ENCODE assay signal across 26 mouse cellular contexts in the genomic region with DNA sequence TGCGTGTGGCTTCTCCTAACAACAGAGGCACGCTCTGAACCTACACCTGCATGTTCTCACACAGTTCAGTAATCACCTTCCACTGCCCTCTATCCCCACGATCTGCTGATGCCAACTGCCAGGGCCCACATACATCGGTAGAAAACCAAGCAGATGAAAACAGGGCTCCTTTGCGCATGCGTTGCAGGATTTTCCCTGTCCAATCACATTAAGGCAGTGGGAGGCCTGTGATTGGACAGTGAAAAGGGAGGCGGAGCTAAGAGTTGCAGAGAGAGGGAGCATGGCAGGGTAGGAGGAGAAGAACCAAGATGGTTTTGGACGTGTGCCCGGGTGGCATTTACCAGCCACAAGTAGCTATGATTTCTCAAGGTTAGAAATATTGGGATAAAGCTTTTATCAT. TPM values are rescaled to one million over a fixed set of nuclear protein-coding genes. Genes with fewer than 3 reads are reported as not detected.
DNase-seq lines count a peak whose midpoint lies in the region; TF ChIP-seq lines count a peak whose summit lies in the region.
"Had no signal": no experiment of that assay in that cellular context is flagged by ENCODE, and none has a peak within 500 bp of the region (broad histone marks: within the 10 kb centered on the region; RNA-seq: fewer than 3 reads in every experiment).

No protein-coding gene starts in this region.

- peaks cover 5% of the 10 kb centered on the region for H3K9me3 ChIP-seq in E14TG2a.4 (ENCODE audit: low read length)
- H3K9me3 ChIP-seq: embryonic facial prominence, embryonic 15.5 days; forebrain, embryonic 15.5 days; intestine, embryonic 15.5 days had no signal

- H3K36me3 ChIP-seq in E14TG2a.4 (ENCODE audit: insufficient read depth, low read length), result peaks cover 9% of the 10 kb centered on the region; the same call in 1 of the 2 replicates
- H3K36me3 ChIP-seq: embryonic facial prominence, embryonic 12.5 days; forebrain, embryonic 15.5 days; hindbrain, embryonic 13.5 days; intestine, embryonic 15.5 days had no signal

- H3K4me3 ChIP-seq in E14TG2a.4 (replicated peaks; ENCODE audit: low read length), result peak overlapping the region; percentile 82
- no peak overlapping the region for H3K4me3 ChIP-seq in layer of hippocampus, adult 2 months
- H3K4me3 ChIP-seq: embryonic facial prominence, embryonic 12.5 days; embryonic facial prominence, embryonic 15.5 days; forebrain, embryonic 12.5 days; forebrain, embryonic 15.5 days; heart, adult 2 months; heart, embryonic 10.5 days; heart, embryonic 13.5 days; hindbrain, embryonic 10.5 days; hindbrain, embryonic 13.5 days; intestine, embryonic 15.5 days had no signal

- H3K4me1 ChIP-seq in E14TG2a.4 (replicated peaks; ENCODE audit: low read depth, low read length), result peaks cover 67% of the 10 kb centered on the region
- H3K4me1 ChIP-seq: embryonic facial prominence, embryonic 12.5 days; forebrain, embryonic 12.5 days; forebrain, embryonic 15.5 days; hindbrain, embryonic 10.5 days; hindbrain, embryonic 13.5 days had no signal

- no peak overlapping the region for H3K27ac ChIP-seq in layer of hippocampus, adult 2 months
- H3K27ac ChIP-seq: embryonic facial prominence, embryonic 12.5 days; embryonic facial prominence, embryonic 15.5 days; forebrain, embryonic 12.5 days; forebrain, embryonic 15.5 days; heart, adult 2 months; heart, embryonic 10.5 days; hindbrain, embryonic 10.5 days; hindbrain, embryonic 13.5 days; intestine, embryonic 15.5 days had no signal

- intact Hi-C loops in heart, postnatal 36 days (cut with DNase I), result no loop called here

- no peaks in the 10 kb centered on the region for H3K27me3 ChIP-seq in E14TG2a.4 (ENCODE audit: insufficient read depth, low read length)
- H3K27me3 ChIP-seq: CH12.LX; embryonic facial prominence, embryonic 12.5 days; embryonic facial prominence, embryonic 15.5 days; forebrain, embryonic 12.5 days; forebrain, embryonic 15.5 days; heart, embryonic 13.5 days; hindbrain, embryonic 13.5 days; intestine, embryonic 15.5 days had no signal

- peak; percentile 45 for DNase-seq in adrenal gland, adult 2 months
- DNase-seq in adrenal gland, postnatal 4 days (ENCODE audit: low spot score in 2 of 2), result no peak
- DNase-seq in ES-CJ7 (ENCODE audit: low read depth, low spot score), result peak; percentile 96
- DNase-seq in WW6 (ENCODE audit: low read depth, low spot score), result peak; percentile 83
- no peak for DNase-seq in heart, postnatal 36 days
- no peak for DNase-seq in layer of hippocampus, adult 2 months (ENCODE audit: low spot score in 2 of 2)
- no peak for DNase-seq in frontal cortex, postnatal 25 days (ENCODE audit: low spot score in 2 of 2)
- DNase-seq: cerebellum, adult 11 months; cerebellum, adult 2 months; cerebellum, adult 9-11 months; gastrocnemius, postnatal 10 days; gastrocnemius, postnatal 36 days; heart, adult 2 months; kidney, adult 11 months; kidney, adult 8-10 months had no signal

- TF ChIP-seq CTCF in E14TG2a.4 (conservative IDR thresholded peaks at IDR 0.05; ENCODE audit: low read length), result no peak
- TF ChIP-seq CTCF in layer of hippocampus, adult 2 months (conservative IDR thresholded peaks at IDR 0.05), result no peak

RNA-seq across cellular contexts. Expression of a gene that starts 28.3 kb away (rescaled TPM):
- 10 to 100 TPM; 72.9 to 82.5 TPM for total RNA-seq in adrenal gland, adult 2 months (2021)
- polyA plus RNA-seq in adrenal gland, adult 2 months (2012; rRNA removed), result 19.1 and 30.8 TPM in 2 replicates
- 10 to 100 TPM; 61.9 to 63.6 TPM for total RNA-seq in adrenal gland, postnatal 4 days (2021)
- total RNA-seq in heart, postnatal 36 days (2021), result 10 to 100 TPM in 1 of 2 experiments, 1 to 10 TPM in 1; 9.3 to 20.3 TPM
- 10 to 100 TPM; 24.4 to 25.9 TPM for total RNA-seq in layer of hippocampus, adult 2 months (2021)

Comparison
In these comparisons a context has a peak if more than half of its experiments do, and no peak if none do; other contexts are left out.
1. DNase-seq: peak in adrenal gland, adult 2 months (single experiment), ES-CJ7 (single experiment) and WW6 (single experiment); none in adrenal gland, postnatal 4 days (0 of 2), heart, postnatal 36 days (0 of 2), layer of hippocampus, adult 2 months (0 of 2) and frontal cortex, postnatal 25 days (0 of 2).